Mouse (Mus musculus) skeletal muscle tissue, postnatal 0 days (tissue): ENCODE data around the gene Olfr896-ps1. TPM values are rescaled to one million over a fixed set of nuclear protein-coding genes. Genes with fewer than 3 reads are reported as not detected.

Experiments
- polyA plus RNA-seq: library from polyadenylated mRNA; unstranded; fragments of >200 nt; fragmentation: Nextera tagmentation; extraction: Ambion mirVana; gene quantifications from 2 replicates; pipeline ENCODE4 v1.2.1, GENCODE M21; 2015

The Olfr896-ps1 gene
- not detected in 2 replicates for polyA plus RNA-seq

GRCm38 (mm10) chr9:38290807-38291206 lies at the start of gene Olfr896-ps1:
Gene Olfr896-ps1, plus strand, starts transcription at chr9:38291107.

DNA sequence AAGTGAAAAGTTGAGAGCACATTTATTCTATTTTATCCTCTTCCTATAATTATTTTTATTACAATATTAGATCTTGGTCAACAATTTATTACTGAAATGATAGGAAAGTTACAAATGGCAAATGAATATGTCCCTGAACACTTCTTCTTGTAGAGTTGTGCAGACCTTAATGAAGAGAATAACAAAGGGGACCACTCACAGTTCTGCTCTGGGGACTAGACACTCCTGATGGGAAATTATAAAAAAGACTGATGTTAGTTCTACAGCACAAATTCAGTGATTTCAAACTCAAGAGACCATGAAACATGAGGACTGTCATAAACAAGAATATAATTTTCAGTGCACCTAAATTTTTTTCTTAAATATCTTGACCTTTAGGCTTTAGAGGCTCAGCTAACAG lies 38.4 kb upstream of the Olfr896-ps1 start, which contains the start of gene Olfr143:
Gene Olfr143, plus strand, starts transcription at position 301 of the 400 bp plus-strand sequence.

GRCm38 (mm10) chr9:38267551-38267950 lies 23.4 kb upstream of the Olfr896-ps1 start, which contains the start of gene Olfr895:
Gene Olfr895, plus strand, starts transcription at chr9:38267851.

DNA sequence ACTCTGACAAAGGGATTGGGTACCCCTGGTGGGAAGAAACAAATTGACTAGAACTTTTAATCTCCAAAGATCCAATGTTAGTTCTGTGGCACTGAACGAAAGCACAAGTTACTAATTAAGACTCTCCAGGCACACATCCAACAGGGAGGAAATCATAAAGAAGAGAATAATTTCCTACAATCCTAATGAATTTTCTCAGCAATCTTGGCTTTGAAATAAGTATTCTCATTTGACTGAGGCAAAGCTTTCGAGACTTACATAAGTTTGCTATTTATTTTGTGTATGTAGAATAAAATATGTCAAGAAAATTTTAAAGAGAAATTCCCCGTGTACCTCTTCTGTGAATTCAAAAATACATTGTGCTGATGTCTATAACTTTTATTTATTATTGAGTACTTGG lies 37.9 kb downstream of the Olfr896-ps1 start, which contains the start of gene Olfr25:
Gene Olfr25, plus strand, starts transcription at position 301 of the 400 bp plus-strand sequence.

Other genes starting within 250 kb of the Olfr896-ps1 start
- gene Olfr884, start 244.6 kb upstream of the Olfr896-ps1 start, polyA plus RNA-seq: not detected in 2 replicates
- gene Olfr885, start 229.8 kb upstream of the Olfr896-ps1 start, polyA plus RNA-seq: not detected in 2 replicates
- not detected in 2 replicates for gene Olfr887, start 207.0 kb upstream of the Olfr896-ps1 start, polyA plus RNA-seq
- not detected in 2 replicates for gene Olfr888, start 183.0 kb upstream of the Olfr896-ps1 start, polyA plus RNA-seq
- gene Olfr889, start 175.9 kb upstream of the Olfr896-ps1 start, polyA plus RNA-seq: 0.02 and 0.03 TPM in 2 replicates
- not detected in 2 replicates for gene Olfr890, start 148.6 kb upstream of the Olfr896-ps1 start, polyA plus RNA-seq
- not detected in 2 replicates for gene Olfr891, start 110.3 kb upstream of the Olfr896-ps1 start, polyA plus RNA-seq
- gene Olfr893, start 82.7 kb upstream of the Olfr896-ps1 start, polyA plus RNA-seq: not detected in 2 replicates
- gene Olfr894, start 73.1 kb upstream of the Olfr896-ps1 start, polyA plus RNA-seq: not detected in 2 replicates
- gene Olfr143, start 38.3 kb upstream of the Olfr896-ps1 start, polyA plus RNA-seq: not detected in 2 replicates
- gene Olfr895, start 23.3 kb upstream of the Olfr896-ps1 start, polyA plus RNA-seq: not detected in 2 replicates
- gene Olfr25, start 38.0 kb downstream of the Olfr896-ps1 start, polyA plus RNA-seq: not detected in 2 replicates
- not detected in 2 replicates for gene Olfr898, start 57.3 kb downstream of the Olfr896-ps1 start, polyA plus RNA-seq
- gene Olfr250, start 75.8 kb downstream of the Olfr896-ps1 start, polyA plus RNA-seq: not detected in 2 replicates
- not detected in 2 replicates for gene Olfr251, start 86.0 kb downstream of the Olfr896-ps1 start, polyA plus RNA-seq
- gene Olfr147, start 110.6 kb downstream of the Olfr896-ps1 start, polyA plus RNA-seq: not detected in 2 replicates
- not detected in 2 replicates for gene Olfr901, start 138.3 kb downstream of the Olfr896-ps1 start, polyA plus RNA-seq
- gene Olfr902, start 156.5 kb downstream of the Olfr896-ps1 start, polyA plus RNA-seq: not detected in 2 replicates
- not detected in 2 replicates for gene Olfr904, start 172.0 kb downstream of the Olfr896-ps1 start, polyA plus RNA-seq
- not detected in 2 replicates for gene Olfr905, start 180.0 kb downstream of the Olfr896-ps1 start, polyA plus RNA-seq
- not detected in 2 replicates for gene Olfr906, start 196.0 kb downstream of the Olfr896-ps1 start, polyA plus RNA-seq
- not detected in 2 replicates for gene Olfr907, start 204.7 kb downstream of the Olfr896-ps1 start, polyA plus RNA-seq
- gene Olfr911-ps1, start 230.5 kb downstream of the Olfr896-ps1 start, polyA plus RNA-seq: not detected in 2 replicates
- gene Olfr910, start 246.7 kb downstream of the Olfr896-ps1 start, polyA plus RNA-seq: not detected in 2 replicates